Mouse (Mus musculus) thymus, postnatal 36 days (tissue): Measurements from ENCODE around the gene Dedd2.

Source experiments
- DNase-seq, 2 experiments: peaks; one replicate each; pipeline ENCODE4 v3.0.0; 2022; ENCODE audit warnings: mixed read lengths in 2 of 2

The Dedd2 gene

GRCm38 (mm10) chr7:25218705-25219415, 1.6 kb downstream of the Dedd2 start:
- peak; percentile 75 to 76 for DNase-seq

DNA sequence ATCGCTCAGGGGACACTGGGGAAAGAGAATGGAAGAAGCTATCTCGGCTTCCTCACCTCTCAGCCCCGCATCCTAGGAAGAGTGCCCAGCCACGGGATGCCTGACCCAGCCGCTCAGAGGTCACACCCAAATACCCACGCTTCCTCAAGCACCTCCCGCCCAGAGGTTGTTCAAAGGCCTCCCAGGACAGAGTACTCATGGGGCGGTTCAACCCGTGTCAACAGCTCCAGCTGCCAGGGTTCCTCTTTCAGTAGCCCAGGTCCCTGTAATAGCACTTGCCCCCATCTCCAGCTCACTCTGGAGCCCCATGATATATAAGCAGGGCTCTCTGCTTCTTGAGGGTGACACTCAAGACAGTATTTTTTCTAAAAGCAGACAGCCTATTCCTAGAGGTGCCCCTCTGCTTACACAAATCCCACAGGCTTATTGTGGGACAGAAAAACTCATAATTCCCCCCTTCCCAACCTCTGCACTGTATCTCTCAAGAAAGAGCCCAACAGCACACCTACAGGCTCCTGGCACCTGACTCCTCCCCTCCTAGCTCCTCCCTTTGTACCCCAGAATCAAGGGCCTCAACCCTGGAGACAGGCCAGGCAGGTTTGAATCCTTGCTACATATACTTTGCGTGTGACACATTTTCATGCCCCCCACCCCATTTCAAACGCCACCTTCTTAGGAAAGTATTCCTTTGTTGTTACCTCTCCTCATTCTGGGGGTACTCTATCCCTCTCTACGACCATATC, 2.6 kb downstream of the Dedd2 start:
- DNase-seq: no peak

- no peak for DNase-seq
These were observed 6.2 kb downstream of the Dedd2 start for GRCm38 (mm10) chr7:25214172-25214571.

DNA sequence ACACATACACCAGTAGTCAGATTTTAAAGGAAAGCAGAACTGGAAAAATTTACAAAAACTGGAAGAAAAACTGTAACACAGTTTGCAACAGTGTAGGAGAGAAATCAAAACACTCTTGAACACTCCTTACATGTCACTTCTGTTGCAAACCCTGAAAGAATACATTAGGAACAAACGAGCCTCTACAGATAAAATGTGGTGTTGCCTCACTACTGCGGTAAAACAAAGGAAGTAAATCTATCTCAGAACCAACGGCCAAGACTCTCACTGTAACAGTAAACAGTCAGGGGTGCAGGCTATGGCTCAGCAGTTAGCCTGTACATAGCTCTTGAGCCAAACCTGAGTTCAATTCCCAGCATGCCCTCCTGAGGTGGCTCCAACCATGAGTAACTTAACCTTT, 7.3 kb downstream of the Dedd2 start:
- no peak for DNase-seq

GRCm38 (mm10) chr7:25210482-25210881, 9.9 kb downstream of the Dedd2 start:
- DNase-seq: no peak

- no peak for DNase-seq
These were observed 11.2 kb downstream of the Dedd2 start for GRCm38 (mm10) chr7:25209161-25209622.

GRCm38 (mm10) chr7:25206094-25206830, 14.2 kb downstream of the Dedd2 start:
- peak in 1 of 2 experiments; percentile 23 for DNase-seq

DNA sequence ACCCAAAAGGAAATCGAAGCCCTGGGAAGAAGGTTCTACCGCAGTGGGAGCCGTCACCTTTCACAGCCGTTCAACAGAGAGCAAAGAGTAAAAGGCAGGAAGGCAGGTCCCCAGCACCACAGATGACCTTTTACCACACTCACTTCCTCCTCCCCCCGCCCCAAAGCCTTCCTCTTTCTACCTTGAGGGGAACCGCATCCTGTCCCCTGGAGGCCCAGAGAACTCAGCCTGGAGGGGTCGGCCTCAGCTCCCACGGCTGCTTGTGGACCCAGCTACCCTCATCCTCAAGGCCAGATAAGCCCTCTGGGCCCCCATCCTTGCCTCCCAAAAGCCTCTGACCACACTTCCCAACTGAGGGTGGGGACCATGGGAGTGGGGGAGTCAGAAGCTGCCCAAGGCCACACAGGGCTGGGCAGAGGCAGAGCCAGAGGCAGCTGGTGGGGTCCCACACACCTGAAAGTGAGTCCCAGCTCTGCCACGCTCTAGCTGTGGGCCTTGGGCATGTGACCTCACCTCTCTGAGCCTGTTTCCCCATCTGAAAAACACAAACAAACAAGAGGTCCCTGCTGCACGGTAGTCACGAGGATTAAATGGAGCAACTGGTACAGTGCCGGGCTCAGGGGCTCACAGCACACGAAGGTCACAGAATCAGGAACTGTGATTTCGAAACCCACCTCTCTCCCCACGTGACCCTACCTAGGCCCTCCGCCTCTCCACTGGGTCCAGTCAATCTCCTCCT, 14.9 kb downstream of the Dedd2 start:
- DNase-seq: peak; percentile 79 to 85

DNA sequence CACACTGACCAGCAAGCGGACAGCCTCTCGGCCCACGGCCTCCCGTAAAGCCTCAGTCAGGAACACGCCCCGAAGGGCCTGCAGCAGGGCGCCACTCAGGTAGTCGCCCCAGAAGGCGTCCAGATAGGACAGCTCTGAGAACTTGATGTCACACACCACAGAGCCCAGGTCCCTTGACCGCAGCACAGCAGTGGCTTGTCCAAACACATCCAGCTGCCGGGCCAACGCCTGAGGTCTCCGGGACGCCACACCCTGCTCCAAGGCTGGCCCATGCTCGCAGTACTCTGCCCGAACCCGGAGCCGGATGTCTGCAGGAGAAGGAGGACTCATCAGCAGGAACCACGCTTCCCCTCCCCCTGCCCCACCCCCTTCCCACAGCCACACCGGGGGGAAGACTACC, 16.8 kb downstream of the Dedd2 start:
- DNase-seq: peak in 1 of 2 experiments; percentile 42

- no peak for DNase-seq
These were observed 22.9 kb downstream of the Dedd2 start for GRCm38 (mm10) chr7:25197384-25198018.

- no peak for DNase-seq
These were observed 24.3 kb downstream of the Dedd2 start for GRCm38 (mm10) chr7:25196107-25196506.

DNA sequence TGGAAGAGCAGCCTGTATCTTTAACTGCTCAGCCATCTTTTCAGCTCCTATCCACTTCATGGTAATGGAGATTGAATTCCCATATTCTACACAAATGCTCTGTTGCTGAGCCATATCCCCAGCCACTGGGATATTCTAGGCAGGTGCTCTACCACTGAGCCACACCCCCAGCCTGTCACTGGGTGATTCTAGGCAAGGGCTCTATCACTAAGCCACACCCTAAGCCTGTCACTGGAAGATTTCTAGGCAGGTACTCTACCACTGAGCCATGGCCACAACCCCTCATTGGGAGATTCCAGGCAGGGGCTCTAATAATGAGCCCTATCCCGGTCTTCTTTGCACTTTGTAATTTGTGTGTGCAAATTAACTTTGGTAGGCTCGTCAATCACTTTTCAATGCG, 25.3 kb downstream of the Dedd2 start:
- no peak for DNase-seq

- no peak for DNase-seq
These were observed 28.3 kb downstream of the Dedd2 start for GRCm38 (mm10) chr7:25192110-25192509.

GRCm38 (mm10) chr7:25190806-25191205, 29.6 kb downstream of the Dedd2 start:
- no peak for DNase-seq

DNA sequence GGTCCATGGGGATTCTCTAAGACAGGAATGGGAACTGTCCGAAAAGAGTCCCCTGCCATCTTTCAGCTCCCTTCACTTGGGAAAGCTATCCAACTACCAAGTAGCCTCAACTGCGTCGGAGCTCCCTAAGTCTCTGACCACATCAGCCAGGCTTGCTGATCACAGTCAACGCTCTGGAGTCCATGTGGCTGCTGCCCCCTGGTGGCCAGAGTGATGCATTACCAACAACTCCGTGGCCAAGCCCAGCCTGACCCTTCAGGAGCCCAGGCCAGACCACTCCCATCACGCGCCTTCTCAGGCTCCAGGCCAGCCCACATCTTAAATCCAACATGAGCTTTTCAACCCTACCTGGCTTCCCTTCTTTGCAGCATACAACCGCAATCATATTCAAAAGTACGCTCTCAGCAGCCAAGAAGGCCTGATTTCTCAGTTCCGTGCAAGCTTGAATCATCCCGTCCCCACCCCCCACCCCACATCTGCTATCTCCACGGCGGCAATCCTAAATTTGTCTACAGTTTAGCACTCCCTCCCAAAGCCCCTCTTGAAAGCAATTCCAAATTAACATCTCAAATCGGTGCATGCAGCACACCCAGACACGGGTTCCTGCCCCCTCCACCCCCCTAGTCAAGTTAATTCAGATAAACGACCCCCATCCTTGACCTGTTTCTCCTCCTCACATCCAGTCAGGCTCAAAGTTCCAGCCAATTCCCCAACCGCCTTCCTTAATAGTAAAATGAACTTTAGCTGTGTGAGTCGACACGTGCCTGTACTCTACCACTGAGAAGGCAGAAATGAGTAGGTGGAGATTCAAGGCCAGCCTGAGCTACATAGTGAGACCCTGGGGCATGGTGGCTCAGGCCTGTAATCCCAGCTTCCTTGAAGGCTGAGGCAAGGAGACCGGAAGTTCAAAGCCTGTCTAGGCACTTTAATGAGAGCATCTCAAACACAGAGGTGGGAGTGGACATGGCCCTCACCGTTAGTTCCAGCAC, 32.5 kb downstream of the Dedd2 start:
- peak; percentile 73 to 80 for DNase-seq

DNA sequence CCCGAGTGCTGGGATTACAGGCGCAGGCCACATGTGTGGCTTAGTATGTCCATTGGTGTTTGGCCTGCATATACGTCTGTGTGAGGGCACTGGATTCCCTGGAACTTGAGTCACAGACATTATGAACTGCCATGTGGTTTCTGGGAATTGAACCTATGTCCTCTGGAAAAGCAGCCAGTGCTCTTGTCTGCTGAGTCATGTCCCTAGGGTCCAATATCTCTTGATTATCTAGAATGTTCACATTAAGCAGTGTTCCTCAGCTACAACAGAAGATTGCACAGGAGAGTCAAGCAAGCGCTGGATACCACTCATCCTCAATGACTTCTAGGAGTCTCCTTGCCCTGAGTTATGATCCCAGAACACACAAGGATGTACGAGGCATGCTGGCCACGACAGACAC, 36.3 kb downstream of the Dedd2 start:
- no peak for DNase-seq

- DNase-seq: no peak
These were observed 38.6 kb downstream of the Dedd2 start for GRCm38 (mm10) chr7:25181814-25182213.

DNA sequence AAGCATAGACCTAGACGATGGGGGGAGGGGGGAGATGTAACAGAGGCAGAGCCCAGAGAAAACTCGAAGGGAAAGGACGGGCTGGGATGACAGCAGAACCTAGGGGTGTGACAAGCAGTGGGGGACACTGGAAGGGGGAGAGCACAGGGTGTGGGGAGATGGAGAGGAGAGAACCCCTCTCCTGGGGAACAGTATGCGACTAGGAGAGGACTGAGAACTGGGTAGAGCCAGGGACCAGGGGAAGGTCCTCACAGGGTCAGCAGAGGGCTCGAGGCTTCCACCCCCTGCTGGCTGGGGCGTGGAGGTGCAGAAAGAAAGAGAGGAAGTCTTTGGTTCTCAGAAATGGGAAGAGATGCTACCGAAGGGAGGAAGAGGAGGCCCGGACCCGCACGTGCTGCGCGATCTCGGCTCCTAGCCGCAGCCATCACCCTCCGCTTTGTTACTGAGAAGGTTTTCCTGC, 39.1 kb downstream of the Dedd2 start:
- DNase-seq: peak; percentile 50 to 59

- no peak for DNase-seq
These were observed 39.9 kb downstream of the Dedd2 start for GRCm38 (mm10) chr7:25180512-25180911.

DNA sequence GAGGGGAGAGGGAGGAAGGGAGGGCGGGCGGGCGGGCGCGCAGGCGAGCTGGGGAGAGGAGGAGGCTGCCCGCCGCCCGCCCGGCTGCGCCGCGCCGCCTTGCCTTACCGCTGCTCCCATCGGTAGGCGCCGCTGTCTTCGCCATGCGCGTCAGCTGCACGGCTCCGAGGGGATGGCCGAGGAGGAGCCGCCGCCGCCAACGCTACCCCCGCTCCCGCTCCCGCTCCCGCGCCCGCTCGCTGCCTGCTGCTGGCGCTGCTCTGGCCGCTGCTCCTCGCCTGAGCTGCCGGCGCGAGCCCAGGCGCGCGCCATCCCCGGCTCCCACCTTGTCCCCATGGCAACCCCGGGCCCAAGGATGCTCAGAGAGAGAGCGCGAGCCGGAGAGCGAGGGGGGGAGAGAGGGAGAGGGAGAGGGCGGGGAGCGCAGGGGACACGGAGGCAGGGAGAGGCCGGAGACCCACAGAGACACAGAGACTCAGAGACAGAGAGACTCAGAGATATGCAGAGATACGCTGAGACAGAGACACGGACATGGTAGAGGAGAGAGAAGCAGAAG, 40.7 kb downstream of the Dedd2 start, which contains the start of gene Pou2f2:
Gene Pou2f2, minus strand, starts transcription at position 121 of the 556 bp plus-strand sequence.
- DNase-seq: peak; percentile 80 to 83
